Mouse (Mus musculus) cerebellum, postnatal 25 days (tissue): ENCODE measurements at regions not wholly inside any gene's neighbourhood (a gene's known extent, or its start where the extent isn't known, plus 50 kb on each side); places are given as distances from the start of the nearest gene placed in this dataset.

Experiments
- DNase-seq, 2 experiments: peaks; one replicate each; pipeline ENCODE4 v3.0.0; 2021; ENCODE audit warnings: mixed read lengths in 2 of 2

DNA sequence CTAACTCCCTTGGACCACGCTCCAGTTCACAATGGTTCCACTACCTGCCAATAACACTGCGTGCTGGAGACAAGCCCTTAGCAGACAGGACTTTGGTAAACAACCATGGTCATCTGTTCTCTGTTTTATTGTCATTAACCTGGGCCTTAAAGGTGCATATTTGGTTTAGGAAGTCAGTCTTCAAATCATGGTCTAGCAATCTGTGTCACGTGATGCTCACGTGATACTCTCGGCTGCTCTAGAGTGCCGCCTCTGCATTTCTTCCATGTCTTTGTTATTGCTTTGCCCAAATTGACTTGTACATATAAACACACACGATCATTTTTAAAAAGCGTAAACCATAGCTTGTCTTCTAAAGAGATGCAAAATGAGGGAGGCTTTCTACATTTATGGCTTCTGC, 139.8 kb upstream of the 4930535I16Rik start:
- no peak for DNase-seq

DNA sequence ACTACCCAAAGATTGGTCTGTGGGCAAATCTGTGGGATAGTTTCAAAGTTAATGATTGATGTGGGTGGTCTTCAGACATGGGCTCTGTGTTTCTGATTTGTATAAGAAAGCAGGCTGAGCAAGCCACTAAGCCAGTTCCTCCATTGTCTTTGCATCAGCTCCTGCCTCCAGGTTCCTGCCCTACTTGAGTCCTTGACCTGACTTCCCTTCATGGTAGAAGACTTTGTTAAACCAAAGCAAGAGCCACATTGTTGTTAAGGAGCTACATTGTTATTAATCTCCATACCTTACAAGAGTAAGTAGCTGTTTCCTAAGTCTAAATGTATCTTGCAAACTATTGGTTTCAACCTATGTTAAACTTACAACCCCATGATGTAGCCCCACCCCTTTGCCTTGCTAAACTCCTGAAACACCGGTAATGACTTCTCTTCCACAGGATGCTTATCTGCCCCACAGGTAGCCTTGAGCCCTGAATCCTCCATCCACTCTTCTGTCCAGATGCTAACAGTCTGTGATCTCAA, 136.5 kb upstream of the 4930535I16Rik start:
- no peak for DNase-seq

DNA sequence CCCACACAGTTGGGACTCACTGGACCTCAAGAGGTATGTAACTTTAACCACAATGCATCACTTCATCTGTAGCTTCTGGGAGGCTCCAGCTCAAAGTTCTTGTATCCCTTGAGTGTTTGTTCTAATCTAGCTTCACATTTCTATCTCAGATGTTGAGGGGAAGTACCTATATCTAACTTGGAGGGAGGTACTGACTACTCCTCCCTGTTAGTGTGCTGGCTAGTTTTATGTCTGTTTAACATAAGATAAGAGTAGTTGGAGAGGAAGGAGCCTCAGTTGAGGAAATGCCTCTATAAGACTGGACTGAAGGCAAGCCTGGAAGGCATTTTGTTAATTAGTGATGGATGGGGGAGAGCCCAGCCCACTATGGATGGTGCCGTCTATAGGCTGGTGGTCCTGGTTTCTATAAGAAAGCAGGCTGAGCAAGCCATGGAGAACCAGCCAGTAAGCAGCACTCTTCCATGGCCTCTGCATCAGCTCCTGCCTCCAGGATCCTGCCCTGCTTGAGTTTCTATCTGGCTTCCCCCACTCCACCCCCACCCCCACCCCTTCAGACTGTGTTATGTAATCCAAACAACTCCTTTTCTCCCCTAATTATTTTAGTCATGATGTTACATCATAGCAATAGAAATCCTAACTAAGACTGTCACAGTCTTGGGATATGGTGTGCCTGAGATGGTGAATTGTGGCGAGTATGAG, 135.7 kb upstream of the 4930535I16Rik start:
- DNase-seq = no peak

DNA sequence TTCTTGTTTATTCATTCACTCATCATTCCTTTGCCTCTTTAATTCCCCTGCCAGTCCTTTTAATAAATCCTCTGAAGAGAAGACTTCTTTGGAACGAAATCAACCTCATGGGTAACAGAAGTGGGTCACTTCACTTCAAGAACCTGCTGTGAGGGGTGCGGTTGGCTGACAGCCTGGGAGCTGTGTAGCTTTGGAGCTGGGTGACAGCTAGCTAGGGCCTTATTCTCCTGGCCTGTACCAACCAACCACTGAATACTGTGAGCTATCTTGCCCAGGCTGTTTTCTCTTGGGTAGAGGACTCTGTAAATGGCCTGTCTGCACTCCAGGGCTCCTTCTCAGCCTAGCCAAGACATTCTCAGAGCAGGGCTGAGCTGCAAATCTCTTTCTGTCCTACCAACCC, 134.6 kb upstream of the 4930535I16Rik start:
- DNase-seq = peak in 1 of 2 experiments; percentile 15

DNA sequence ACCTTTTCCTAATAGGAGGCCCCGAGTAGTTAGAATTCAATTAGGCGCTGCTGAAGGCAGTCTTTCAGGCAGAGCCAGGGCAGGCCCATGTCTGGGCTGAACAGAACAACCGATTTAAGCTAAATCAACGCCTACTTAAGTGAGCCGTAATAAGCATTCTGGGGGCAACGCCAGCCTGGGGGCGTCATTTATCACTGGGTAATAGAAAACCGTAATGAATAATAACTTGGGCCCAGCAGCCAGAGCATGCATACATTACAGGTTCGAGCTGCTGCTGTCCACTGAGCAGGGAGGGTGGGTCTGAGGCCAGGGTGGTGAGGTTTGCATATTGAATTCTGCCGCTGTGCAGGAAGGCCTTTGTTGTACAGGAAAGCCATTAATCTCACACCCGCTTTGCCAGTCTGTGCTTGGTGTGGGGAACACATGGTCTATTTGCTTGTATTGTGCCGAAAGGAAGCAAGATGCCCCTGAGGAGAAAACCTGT, 130.6 kb upstream of the 4930535I16Rik start:
- no peak for DNase-seq

DNA sequence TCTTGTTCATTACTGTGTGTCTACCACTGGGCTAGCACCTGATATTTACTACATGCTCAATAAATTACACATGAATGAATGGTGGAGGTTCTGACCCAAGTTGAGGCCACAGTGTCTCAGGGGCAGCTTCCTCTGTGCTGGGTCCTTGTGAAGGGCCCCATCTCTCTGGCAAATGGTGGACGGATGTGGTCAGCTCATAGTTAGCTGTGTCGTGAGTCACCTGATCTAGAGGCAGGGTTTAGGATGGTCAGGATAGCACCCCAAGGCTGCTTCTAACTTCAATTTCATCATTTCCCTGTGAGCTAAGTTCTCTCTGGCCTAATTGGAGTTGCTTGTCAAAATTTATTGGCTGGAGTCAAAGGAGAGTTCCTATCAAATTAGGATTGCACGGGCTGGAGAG, 130.1 kb upstream of the 4930535I16Rik start:
- no peak for DNase-seq

DNA sequence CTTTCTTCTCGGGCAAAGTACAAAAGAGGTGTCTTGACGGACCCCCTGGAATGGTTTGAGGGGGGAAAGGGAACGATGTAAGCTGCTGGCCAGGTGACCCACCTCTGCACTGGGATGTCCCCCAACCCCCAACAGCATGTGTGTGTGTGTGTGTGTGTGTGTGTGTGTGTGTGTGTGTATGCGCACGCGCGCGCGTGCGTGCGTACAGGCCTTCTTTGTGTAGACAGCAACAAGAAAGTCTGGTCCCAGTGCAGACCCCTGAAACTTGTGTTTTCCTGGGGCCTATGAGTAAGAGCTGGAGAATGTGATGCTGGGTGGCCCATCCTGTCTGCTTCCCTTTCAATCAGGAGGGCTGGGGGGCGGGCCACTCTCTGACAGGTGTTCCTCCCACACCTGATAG, 118.7 kb upstream of the 4930535I16Rik start:
- no peak for DNase-seq

DNA sequence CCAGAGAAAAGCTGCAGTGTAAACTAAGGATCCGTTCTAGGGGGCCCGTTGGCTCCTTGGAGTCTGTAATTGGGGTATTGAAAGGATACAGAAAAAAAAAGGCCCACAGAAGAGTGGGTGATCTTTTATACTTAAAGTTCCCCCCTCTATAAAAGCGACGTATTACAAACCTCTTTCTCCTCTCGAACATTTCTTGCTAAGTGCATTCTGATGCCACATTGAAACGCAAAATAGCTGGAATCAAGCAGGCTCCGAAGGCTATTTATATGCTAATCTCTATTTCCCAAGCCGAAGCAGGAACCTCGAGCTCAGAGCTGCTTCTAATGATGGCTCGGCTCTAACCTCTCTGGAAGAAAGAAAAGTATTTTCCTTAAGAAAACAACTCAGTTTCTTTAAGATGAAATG, 117.8 kb upstream of the 4930535I16Rik start:
- DNase-seq = no peak

DNA sequence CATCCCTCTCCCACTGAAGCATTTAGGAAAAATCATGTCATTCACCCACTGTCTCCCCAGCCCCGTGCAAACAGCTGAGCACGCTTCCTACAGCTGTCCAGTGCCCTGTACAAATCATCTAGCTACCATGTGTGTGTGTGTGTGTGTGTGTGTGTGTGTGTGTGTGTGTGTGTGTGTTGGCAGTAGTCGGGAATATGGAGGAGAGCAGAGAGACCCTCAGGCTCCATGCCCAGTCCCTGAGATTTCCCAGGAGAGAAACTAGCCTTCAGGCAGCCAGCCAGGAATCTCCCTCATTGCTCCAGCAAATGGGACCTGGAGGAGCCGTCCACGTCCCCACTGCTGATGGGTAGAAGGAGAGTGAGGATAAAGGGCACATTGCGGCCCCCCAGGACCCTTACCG, 117.4 kb upstream of the 4930535I16Rik start:
- DNase-seq = peak in 1 of 2 experiments; percentile 3

DNA sequence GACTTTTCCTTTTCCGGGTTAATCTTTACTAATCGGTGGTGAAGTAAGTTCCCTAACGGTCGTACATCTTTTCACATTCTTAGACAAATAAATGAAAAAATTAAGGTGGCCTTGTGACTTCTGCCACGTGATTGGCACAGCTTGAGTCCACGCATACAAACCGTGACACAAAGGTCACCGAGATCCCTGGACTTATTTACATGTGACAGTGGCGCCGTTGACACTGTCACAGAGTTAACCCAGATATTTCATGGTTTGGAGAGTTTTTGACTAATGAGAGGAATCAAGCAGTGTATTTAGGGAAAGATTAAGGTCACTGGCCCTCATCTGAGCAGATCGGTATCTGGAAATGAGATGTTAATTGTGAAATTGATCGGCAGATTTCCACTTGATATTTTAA, 110.2 kb upstream of the 4930535I16Rik start:
- DNase-seq = no peak

DNA sequence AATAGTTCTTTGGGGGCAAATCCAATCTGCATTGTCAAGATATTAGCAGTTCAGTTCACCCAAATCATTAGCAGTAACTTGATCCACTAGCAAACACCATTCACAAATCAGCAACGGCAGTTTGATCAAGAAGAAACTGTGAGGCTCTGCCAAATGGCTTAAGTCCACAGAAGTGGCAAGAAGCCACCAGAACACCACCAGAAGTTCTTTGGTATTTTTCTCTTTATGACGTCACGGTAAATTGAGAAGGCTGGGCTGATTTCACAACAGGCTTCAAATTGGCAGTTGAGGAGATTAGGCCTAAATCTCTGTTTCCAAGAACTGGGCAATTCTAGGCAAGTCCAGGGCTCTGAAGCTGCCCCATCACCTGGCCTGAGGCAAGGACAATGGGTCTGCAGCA, 98.6 kb upstream of the 4930535I16Rik start:
- DNase-seq = no peak

DNA sequence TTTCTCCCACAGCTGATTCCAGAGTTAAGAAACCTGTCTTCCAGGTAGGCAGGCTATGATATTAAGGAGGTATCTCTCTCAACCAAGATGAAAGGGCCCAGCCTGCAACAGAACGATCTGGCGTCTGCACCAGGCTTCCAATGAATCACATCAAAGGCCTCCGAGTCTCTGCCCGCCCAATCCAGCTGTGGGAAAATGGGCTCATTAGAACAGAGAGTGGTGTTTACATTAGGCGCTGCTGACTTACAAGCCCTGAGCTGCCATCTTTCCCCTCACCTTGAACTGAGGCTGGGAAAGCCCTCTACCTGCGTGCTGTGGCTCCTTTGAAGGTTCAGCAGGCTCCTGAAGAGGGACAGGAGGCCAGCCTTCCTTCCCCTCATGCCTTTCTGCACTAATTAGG, 97.5 kb upstream of the 4930535I16Rik start:
- no peak for DNase-seq

DNA sequence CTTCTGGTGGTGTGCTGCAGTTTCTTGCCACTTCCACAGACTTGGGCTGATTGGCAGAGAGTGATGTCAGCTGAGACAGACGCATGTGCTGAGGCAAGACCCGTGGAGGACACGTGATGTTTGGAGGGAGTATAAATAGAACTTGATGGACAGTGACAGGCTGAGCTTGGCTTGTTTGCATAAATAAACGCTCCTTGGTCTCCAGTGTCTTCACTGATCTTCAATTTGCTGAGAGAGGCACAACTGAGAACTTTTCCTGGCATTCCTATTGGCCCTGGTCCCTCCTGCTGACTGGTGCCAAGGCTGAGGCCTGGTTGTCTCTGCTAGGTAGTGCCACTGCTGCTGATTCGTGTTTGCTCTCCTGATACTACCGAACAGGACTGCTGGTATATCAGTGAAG, 94.6 kb upstream of the 4930535I16Rik start:
- DNase-seq = no peak

DNA sequence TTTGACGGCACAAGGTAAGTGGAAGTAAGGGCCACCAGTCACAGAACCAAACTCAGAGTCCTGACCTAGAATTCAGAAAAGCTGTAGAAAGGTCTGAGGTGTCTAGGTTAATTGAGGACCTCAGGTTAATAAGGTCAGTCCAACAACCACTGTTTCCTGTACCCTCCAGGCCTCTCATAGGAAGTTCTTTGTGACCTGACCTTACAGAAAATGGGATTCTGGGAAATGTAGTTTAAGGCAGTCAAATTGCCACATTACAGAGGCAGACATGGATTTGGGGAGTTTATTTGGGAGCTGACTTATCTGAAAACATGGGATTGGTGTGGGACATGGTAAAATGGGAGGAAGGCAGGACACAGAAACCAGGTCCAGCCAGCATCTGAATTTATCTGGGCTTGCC, 90.9 kb upstream of the 4930535I16Rik start:
- no peak for DNase-seq

DNA sequence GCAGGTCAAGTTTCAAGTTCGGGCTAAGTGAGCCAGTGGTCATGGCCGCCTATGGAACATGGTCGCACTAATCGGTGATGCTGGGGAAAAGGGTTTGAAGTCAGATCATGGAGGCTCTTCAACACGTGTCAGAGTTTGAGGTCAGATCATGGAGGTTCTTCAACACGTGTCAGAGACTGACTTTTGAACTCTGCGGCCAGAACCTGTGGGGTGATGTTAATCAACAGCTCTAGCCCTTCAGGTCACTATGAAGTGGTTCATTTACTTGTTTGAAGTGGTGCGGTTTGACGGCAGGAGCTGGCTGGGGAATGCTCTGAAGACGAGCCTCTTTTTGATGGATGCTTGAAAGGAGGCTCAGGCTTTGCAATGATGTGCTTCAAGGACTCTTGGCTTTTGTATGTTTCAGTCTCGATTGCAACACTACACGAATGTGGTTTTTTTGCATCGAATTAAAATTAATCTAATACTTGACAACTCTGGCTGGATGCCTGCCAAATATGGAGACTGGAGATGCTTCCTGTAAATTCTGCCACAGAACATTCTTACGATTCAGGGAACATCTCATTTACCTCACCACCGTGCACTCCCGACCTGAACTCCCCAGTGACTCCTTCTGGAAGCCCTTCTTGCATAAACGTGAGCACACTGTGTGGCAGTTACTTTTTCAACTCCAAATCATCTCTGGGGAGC, 87.9 kb upstream of the 4930535I16Rik start:
- no peak for DNase-seq

DNA sequence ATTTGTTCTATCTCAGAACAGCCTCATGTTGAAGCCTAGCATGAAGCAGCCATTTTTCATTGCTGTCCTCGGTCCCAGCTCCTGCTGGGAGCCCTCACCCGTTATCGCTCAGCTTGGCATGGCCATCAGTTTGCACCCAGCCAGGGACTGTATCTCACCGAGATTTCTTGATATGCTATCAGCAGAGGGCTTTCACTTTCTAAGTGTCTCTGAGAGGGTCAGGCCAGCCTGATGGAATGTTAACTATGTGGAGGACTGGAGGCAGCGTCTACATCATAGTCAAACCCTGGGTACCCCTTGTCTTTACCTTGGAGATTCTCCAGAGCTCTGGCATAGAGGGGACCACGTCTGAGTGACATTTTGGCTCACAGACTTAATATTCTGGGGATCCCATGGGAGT, 84.9 kb upstream of the 4930535I16Rik start:
- DNase-seq = no peak

DNA sequence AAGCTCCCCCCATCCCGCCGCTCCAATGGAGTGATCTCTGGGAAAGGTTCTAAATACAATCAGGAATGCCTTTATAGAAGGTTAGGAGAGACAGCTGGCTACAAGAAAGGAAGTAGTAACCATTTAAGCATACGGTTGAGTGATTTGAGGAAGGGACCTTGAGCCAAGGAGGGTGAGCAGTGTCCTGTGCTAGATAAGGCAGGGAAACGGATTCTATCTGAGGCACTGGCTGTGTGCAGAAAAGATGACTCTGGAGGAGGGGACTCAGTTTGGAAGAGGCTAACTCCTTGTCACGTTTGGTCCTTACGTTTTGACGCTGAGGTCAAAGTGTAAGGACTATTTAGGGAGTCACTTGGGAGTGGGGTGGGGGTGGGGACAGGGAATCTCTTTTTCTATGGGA, 84.3 kb upstream of the 4930535I16Rik start:
- no peak for DNase-seq

DNA sequence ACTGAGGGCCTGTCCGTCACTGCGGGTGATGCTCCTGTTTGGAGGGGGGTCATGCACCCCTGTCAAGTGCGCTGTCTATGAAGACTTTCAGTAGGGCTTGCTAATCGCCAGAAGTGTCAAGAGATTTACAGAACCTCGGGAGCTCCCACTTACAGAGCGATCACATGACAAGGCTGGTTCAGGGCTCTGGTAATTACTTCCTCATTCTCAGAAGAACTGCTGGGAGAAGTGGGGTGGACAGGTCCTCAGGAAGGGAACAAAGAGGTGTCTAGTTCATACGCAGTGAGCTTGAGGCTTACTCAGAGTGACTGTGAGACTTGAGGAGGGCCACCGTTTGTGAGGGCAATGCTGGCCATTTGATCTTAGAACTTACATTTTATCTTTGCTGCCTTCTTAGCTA, 78.0 kb upstream of the 4930535I16Rik start:
- DNase-seq = no peak

DNA sequence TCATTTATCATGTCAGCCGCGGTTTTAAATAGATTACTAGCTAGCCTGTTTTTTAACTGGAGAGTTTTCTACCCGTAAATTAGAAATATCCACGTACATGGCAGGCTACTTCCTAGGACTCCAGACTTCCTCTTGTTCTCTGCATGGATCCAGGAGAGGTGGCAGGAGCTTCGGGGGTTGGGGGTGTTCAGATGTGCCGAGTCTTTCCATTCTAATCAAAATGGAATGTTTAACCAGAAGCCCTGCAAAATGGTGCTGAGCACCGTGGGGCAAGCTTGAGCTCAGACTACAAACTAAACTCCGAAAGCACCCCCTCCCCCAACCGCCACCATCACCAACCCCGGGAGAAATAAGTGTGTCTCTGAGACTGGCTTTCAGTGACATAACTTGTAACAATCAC, 73.4 kb upstream of the 4930535I16Rik start:
- DNase-seq = no peak

DNA sequence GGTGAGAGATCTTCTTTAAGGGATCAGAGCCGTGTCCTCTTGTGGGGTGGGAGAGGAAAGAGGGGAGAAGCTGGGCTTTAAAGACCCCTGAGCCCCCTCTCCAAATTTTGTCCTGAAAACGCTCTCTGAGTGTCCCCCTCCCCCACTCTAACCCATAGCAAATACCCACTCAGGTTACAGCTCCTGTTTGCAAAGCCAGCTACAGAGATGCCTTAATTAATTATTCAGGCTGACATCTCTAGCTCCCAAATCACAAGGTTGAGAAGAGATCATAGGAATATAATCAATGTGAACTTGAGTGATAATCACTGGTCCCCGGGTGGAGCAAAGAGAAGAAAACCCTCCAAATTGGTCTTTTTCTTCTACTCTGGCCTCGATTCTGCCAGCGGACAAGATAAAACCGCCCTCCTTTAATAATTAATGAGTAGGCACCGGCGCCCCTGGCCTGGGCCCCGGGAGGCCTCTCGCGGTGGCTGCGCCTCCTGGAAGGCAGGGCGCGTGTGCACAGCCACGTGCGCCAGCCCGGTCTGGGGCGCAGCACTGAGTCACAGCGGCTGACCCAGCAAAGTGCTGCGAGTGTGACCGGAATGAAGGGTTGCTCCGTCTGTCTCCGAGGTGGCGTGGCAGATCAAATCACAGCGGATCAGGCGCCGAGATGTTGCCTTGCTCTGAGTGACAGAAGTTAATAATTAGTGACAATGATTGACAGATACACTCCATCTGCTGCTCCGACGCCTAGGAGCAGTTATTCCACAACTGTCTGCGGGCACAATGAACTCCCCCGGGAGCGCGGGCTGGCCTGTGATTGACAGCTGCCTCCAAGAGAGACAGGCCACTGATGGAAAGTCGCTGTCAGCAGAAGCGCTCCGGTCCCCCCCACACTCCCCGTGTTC, 72.7 kb upstream of the 4930535I16Rik start:
- DNase-seq = peak; percentile 7 to 26
